ENCODE assay signal across 10 mouse cellular contexts in the genomic region with DNA sequence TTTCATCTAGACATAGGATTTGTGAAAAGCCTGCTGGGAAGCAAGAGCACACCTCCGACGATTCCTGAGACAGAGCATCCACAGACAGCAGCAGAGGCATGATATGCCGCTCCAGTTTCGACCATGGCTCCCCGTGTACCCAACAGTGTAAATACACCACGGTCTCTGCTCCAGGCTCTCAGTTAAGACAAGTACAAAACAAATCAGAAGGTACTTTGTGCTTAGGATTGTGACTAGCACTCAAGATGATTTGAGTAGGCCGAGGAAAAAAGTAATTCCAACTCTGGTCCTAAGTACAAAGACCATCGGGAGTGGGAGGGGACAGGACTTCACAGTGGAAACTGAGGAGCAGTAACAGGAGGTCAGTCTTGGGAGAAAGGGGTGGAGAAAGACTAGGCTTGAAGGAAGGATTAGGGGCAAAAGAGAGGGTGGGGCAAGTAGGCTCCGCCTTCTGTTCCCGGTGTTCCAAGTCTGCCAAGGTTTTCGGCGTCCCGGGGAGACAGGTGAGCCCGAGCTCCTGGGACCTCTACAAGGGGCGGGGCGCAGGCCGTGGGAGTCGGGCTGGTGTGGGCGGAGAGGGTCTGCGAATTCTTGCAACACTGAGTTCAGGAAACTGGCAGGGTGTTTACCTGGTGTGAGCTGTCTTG. TPM values are rescaled to one million over a fixed set of nuclear protein-coding genes. Genes with fewer than 3 reads are reported as not detected.
DNase-seq lines count a peak whose midpoint lies in the region; ATAC-seq and TF ChIP-seq lines count a peak whose summit lies in the region.
"Had no signal": no experiment of that assay in that cellular context is flagged by ENCODE, and none has a peak within 500 bp of the region (broad histone marks: within the 10 kb centered on the region; RNA-seq: fewer than 3 reads in every experiment).

A gene (plus strand): TSS at position 447 of the 647 bp plus-strand sequence.

- H3K4me2 ChIP-seq in kidney, embryonic 16.5 days (replicated peaks; ENCODE audit: low read depth, low read length): peak within 1 kb of the TSS; percentile 51

- WGBS in heart, embryonic 10.5 days: 11% methylated on average over 20 of the region's 20 CpGs
- 17% methylated on average over 20 of the region's 20 CpGs for WGBS in kidney, embryonic 16.5 days
- 26% methylated on average over 20 of the region's 20 CpGs for WGBS in lung, adult 2 months

- H3K36me3 ChIP-seq in heart, embryonic 10.5 days: no peaks in the 10 kb centered on the region
- no peaks in the 10 kb centered on the region for H3K36me3 ChIP-seq in kidney, embryonic 16.5 days (ENCODE audit: insufficient read depth, low read length)

- intact Hi-C loops in heart, postnatal 10 days (cut with DNase I): loop anchor here (2.0 to 10.0 kb wide), 2 partner anchors 499 to 657 kb away; a partner anchor contains a TSS

- H3K27me3 ChIP-seq in heart, embryonic 10.5 days (ENCODE audit: insufficient read depth, poor library complexity, severe bottlenecking): peaks cover 6% of the 10 kb centered on the region; the same call in 1 of the 2 replicates
- H3K27me3 ChIP-seq in kidney, embryonic 16.5 days (ENCODE audit: insufficient read depth, low read length): no peaks in the 10 kb centered on the region

- H3K9me3 ChIP-seq in heart, embryonic 10.5 days: no peaks in the 10 kb centered on the region
- no peaks in the 10 kb centered on the region for H3K9me3 ChIP-seq in kidney, embryonic 16.5 days (ENCODE audit: low read length)

- no peak for ATAC-seq in kidney, embryonic 16.5 days (ENCODE audit: low FRiP score, low TSS enrichment)
- ATAC-seq: forebrain, postnatal 0 days had no signal

- no peak for DNase-seq in heart, embryonic 10.5 days (ENCODE audit: low spot score)
- DNase-seq in heart, postnatal 10 days: no peak
- peak; percentile 75 for DNase-seq in R1 (ENCODE audit: low read depth, low spot score)
- peak; percentile 64 for DNase-seq in lung, adult 2 months
- no peak for DNase-seq in layer of hippocampus, adult 2 months (ENCODE audit: low spot score in 2 of 2)
- DNase-seq in gastrocnemius, postnatal 10 days: no peak
- DNase-seq in left cerebral cortex, adult 9 months (ENCODE audit: low spot score in 2 of 2): no peak
- DNase-seq: forebrain, postnatal 0 days had no signal

- H3K27ac ChIP-seq in heart, embryonic 10.5 days: peak within 1 kb of the TSS; percentile 52; the same call in 1 of the 2 replicates
- H3K27ac ChIP-seq in kidney, embryonic 16.5 days (ENCODE audit: low read length): no peak within 1 kb of the TSS
- no peak within 1 kb of the TSS for H3K27ac ChIP-seq in layer of hippocampus, adult 2 months

- peak within 1 kb of the TSS; percentile 48 for H3K9ac ChIP-seq in kidney, embryonic 16.5 days (replicated peaks; ENCODE audit: low read length)
- H3K9ac ChIP-seq: forebrain, postnatal 0 days had no signal

- no peak for TF ChIP-seq CTCF in lung, adult 2 months (IDR thresholded peaks at IDR 0.05; ENCODE audit: insufficient read depth, low read length)
- no peak for TF ChIP-seq CTCF in layer of hippocampus, adult 2 months (conservative IDR thresholded peaks at IDR 0.05)

- H3K4me3 ChIP-seq in heart, embryonic 10.5 days: peak within 1 kb of the TSS; percentile 46
- H3K4me3 ChIP-seq in kidney, embryonic 16.5 days (ENCODE audit: low read length): peak within 1 kb of the TSS; percentile 38
- H3K4me3 ChIP-seq in lung, adult 2 months (replicated peaks; ENCODE audit: extremely low read depth, low read depth, low read length): peak within 1 kb of the TSS; percentile 42
- H3K4me3 ChIP-seq in layer of hippocampus, adult 2 months: no peak within 1 kb of the TSS

- H3K4me1 ChIP-seq in heart, embryonic 10.5 days: peaks cover 10% of the 10 kb centered on the region
- H3K4me1 ChIP-seq in kidney, embryonic 16.5 days (ENCODE audit: insufficient read depth, low read length): peaks cover 5% of the 10 kb centered on the region; the same call in 1 of the 2 replicates
- no peaks in the 10 kb centered on the region; the same call in 1 of the 2 replicates for H3K4me1 ChIP-seq in lung, adult 2 months (ENCODE audit: control insufficient read depth, insufficient read depth, low read length)

- peak; percentile 22; the same call in 1 of the 2 replicates for TF ChIP-seq POLR2A in lung, adult 2 months (IDR thresholded peaks at IDR 0.05; ENCODE audit: borderline replicate concordance, extremely low read depth, low read depth, low read length)

RNA-seq across cellular contexts. Expression of the gene that starts here (rescaled TPM):
- 0.21 and 0.41 TPM in 2 replicates for polyA plus RNA-seq in heart, embryonic 10.5 days (2016; fragmentation: Nextera tagmentation; extraction: Ambion mirVana)
- total RNA-seq in heart, postnatal 10 days (2021): not detected
- 4.6 and 4.9 TPM in 2 replicates for polyA plus RNA-seq in kidney, embryonic 16.5 days (2015; fragmentation: Nextera tagmentation; extraction: Ambion mirVana)
- polyA plus RNA-seq in lung, adult 2 months (2012; rRNA removed): 5.7 and 7.2 TPM in 2 replicates
- total RNA-seq in layer of hippocampus, adult 2 months (2021): not detected
- total RNA-seq in gastrocnemius, postnatal 10 days (2021): not detected
- total RNA-seq: forebrain, postnatal 0 days; left cerebral cortex, postnatal 10 days had no signal
- polyA plus RNA-seq: forebrain, postnatal 0 days had no signal

Comparison
In these comparisons a context has a peak if more than half of its experiments do, and no peak if none do; other contexts are left out.
1. DNase-seq: peak in R1 (single experiment) and lung, adult 2 months (single experiment); none in heart, embryonic 10.5 days (single experiment), heart, postnatal 10 days (0 of 2), layer of hippocampus, adult 2 months (0 of 2), gastrocnemius, postnatal 10 days (single experiment) and left cerebral cortex, adult 9 months (0 of 2).